Comparison of ENCODE assay signal across 22 mouse cellular contexts in genomic region chr11:97506331-97506730, GRCm38 (mm10). TPM values are rescaled to one million over a fixed set of nuclear protein-coding genes. Genes with fewer than 3 reads are reported as not detected.
DNase-seq lines count a peak whose midpoint lies in the region; ATAC-seq and TF ChIP-seq lines count a peak whose summit lies in the region.
"Had no signal": no experiment of that assay in that cellular context is flagged by ENCODE, and none has a peak within 500 bp of the region (broad histone marks: within the 10 kb centered on the region; RNA-seq: fewer than 3 reads in every experiment).

No protein-coding gene starts in this region.

- peak; percentile 4; the same call in 1 of the 2 replicates for TF ChIP-seq CTCF in gastrocnemius, adult 2 months (IDR thresholded peaks at IDR 0.05)
- peak; percentile 59 for TF ChIP-seq CTCF in midbrain, postnatal 0 days (IDR thresholded peaks at IDR 0.05)

- no peak overlapping the region for H3K4me2 ChIP-seq in midbrain, postnatal 0 days (ENCODE audit: low read depth, low read length, poor library complexity, severe bottlenecking)
- H3K4me2 ChIP-seq in midbrain, embryonic 13.5 days (replicated peaks) = no peak overlapping the region
- H3K4me2 ChIP-seq: forebrain, embryonic 13.5 days; kidney, embryonic 15.5 days; limb, embryonic 12.5 days; liver, embryonic 13.5 days; neural tube, embryonic 12.5 days had no signal

- 47% methylated on average over 8 of the region's 8 CpGs for WGBS in midbrain, postnatal 0 days
- 58% methylated on average over 8 of the region's 8 CpGs for WGBS in midbrain, embryonic 13.5 days

- no peak overlapping the region for H3K27ac ChIP-seq in gastrocnemius, adult 2 months
- no peak overlapping the region for H3K27ac ChIP-seq in midbrain, postnatal 0 days (ENCODE audit: low read depth, low read length)
- H3K27ac ChIP-seq in midbrain, embryonic 13.5 days = no peak overlapping the region
- H3K27ac ChIP-seq: embryonic facial prominence, embryonic 10.5 days; forebrain, embryonic 13.5 days; kidney, embryonic 15.5 days; limb, embryonic 12.5 days; liver, embryonic 13.5 days; neural tube, embryonic 12.5 days had no signal

- DNase-seq in gastrocnemius, adult 2 months = no peak
- no peak for DNase-seq in gastrocnemius, adult 18-20 months (ENCODE audit: low spot score)
- DNase-seq in midbrain, postnatal 0 days (ENCODE audit: low spot score) = peak; percentile 45
- peak; percentile 56 for DNase-seq in cerebellum, adult 9-11 months
- DNase-seq in adrenal gland, postnatal 4 days (ENCODE audit: low spot score in 2 of 2) = no peak
- DNase-seq: adrenal gland, postnatal 36 days; liver, embryonic 13.5 days; lung, postnatal 10 days; spleen, adult 18-20 months; thymus, adult 2 months had no signal

- H3K9ac ChIP-seq in midbrain, postnatal 0 days (replicated peaks; ENCODE audit: low read length, poor library complexity, severe bottlenecking) = no peak overlapping the region
- no peak overlapping the region for H3K9ac ChIP-seq in midbrain, embryonic 13.5 days (replicated peaks)
- H3K9ac ChIP-seq: forebrain, embryonic 13.5 days; kidney, embryonic 15.5 days; limb, embryonic 12.5 days; liver, embryonic 13.5 days; neural tube, embryonic 12.5 days had no signal

- ATAC-seq in midbrain, postnatal 0 days (ENCODE audit: low FRiP score) = no peak
- ATAC-seq in midbrain, embryonic 13.5 days = no peak
- no peak for ATAC-seq in CD4-positive, CD25-positive, alpha-beta regulatory T cell, adult 4 months
- ATAC-seq: forebrain, embryonic 13.5 days; Patski had no signal

- intact Hi-C loops in gastrocnemius, adult 2 months (cut with DNase I) = no loop called here

- 0 out of 2 replicates have a peak, but pooled peaks cover 7% of the 10 kb centered on the region for H3K4me1 ChIP-seq in midbrain, postnatal 0 days (ENCODE audit: insufficient read depth, low read length)
- peaks cover 14% of the 10 kb centered on the region for H3K4me1 ChIP-seq in midbrain, embryonic 13.5 days (replicated peaks)

- peaks cover 7% of the 10 kb centered on the region for H3K36me3 ChIP-seq in midbrain, postnatal 0 days (ENCODE audit: insufficient read depth, low read length)
- H3K36me3 ChIP-seq in midbrain, embryonic 13.5 days = no peaks in the 10 kb centered on the region
- H3K36me3 ChIP-seq: embryonic facial prominence, embryonic 10.5 days; kidney, embryonic 15.5 days; limb, embryonic 12.5 days; neural tube, embryonic 12.5 days had no signal

- H3K4me3 ChIP-seq in gastrocnemius, adult 2 months = no peak overlapping the region
- no peak overlapping the region for H3K4me3 ChIP-seq in midbrain, postnatal 0 days (ENCODE audit: low read depth, low read length)
- no peak overlapping the region for H3K4me3 ChIP-seq in midbrain, embryonic 13.5 days (replicated peaks)
- H3K4me3 ChIP-seq: embryonic facial prominence, embryonic 10.5 days; forebrain, embryonic 13.5 days; kidney, embryonic 15.5 days; limb, embryonic 12.5 days; liver, embryonic 13.5 days; neural tube, embryonic 12.5 days had no signal

- H3K27me3 ChIP-seq in midbrain, postnatal 0 days (ENCODE audit: insufficient read depth, low read length) = no peaks in the 10 kb centered on the region
- H3K27me3 ChIP-seq in midbrain, embryonic 13.5 days = peaks cover 16% of the 10 kb centered on the region
- H3K27me3 ChIP-seq: Patski had no signal

- no peaks in the 10 kb centered on the region for H3K9me3 ChIP-seq in midbrain, postnatal 0 days (ENCODE audit: low read length)
- H3K9me3 ChIP-seq in midbrain, embryonic 13.5 days = no peaks in the 10 kb centered on the region
- H3K9me3 ChIP-seq: embryonic facial prominence, embryonic 10.5 days; forebrain, embryonic 13.5 days; kidney, embryonic 15.5 days; limb, embryonic 12.5 days; liver, embryonic 13.5 days; neural tube, embryonic 12.5 days had no signal

RNA-seq across cellular contexts. Expression of gene 4933428G20Rik, which starts 6.2 kb away (rescaled TPM):
- not detected for total RNA-seq in gastrocnemius, adult 2 months (2021)
- total RNA-seq in gastrocnemius, adult 18-20 months (2021) = not detected
- 0.28 TPM in 1 of 2 replicates, not detected in the other for total RNA-seq in midbrain, postnatal 0 days (2014; rRNA removed)
- polyA plus RNA-seq in midbrain, postnatal 0 days (2015; fragmentation: Nextera tagmentation; extraction: Ambion mirVana) = 0.34 and 0.91 TPM in 2 replicates
- polyA plus RNA-seq in midbrain, embryonic 13.5 days (2015; fragmentation: Nextera tagmentation; extraction: Ambion mirVana) = 0.88 and 1.2 TPM in 2 replicates
- polyA plus RNA-seq in CD4-positive, CD25-positive, alpha-beta regulatory T cell, adult 4 months (2017; shearing (Covaris generic)) = not detected
- under 1 TPM; 0.37 to 0.48 TPM for total RNA-seq in adrenal gland, postnatal 4 days (2021)
- total RNA-seq: hematopoietic stem cell, adult 5-6 weeks; megakaryocyte-erythroid progenitor cell, adult 5-6 weeks had no signal
- polyA plus RNA-seq: heart, embryonic 14.5 days; thymus, adult 2 months; urinary bladder, adult 2 months had no signal

Comparison
In these comparisons a context has a peak if more than half of its experiments do, and no peak if none do; other contexts are left out.
1. DNase-seq: peak in midbrain, postnatal 0 days (single experiment) and cerebellum, adult 9-11 months (single experiment); none in gastrocnemius, adult 2 months (single experiment), gastrocnemius, adult 18-20 months (single experiment) and adrenal gland, postnatal 4 days (0 of 2).